Mouse (Mus musculus): ENCODE results near the gene Eif2b4.

Gene Eif2b4

GRCm38 (mm10) chr5:31179301-31179765 is 13.9 kb downstream of the Eif2b4 start:
- intact Hi-C loops (cut with DNase I), result no loop called here

- intact Hi-C loops (cut with DNase I), result no loop called here
These were observed 24.6 kb downstream of the Eif2b4 start for GRCm38 (mm10) chr5:31168630-31169029.

DNA sequence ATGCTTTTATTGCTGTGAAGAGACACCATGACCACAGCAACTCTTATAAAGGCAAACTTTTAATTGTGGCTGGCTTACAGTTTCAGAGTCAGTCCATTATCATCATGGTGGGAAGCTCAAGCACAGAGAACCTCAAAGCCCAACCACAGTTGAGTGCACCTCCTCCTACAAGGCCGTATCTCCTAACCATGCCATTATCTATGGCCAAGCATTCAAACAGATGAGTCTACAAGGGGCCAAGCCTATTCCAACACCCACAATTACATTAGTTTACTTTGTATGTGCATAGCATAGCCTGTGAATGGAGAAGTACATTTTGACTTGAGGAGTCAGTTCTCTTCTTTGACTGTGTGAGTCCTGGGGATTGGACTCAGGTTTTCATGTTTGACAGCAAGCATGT is 28.4 kb downstream of the Eif2b4 start:
- intact Hi-C loops (cut with DNase I), result no loop called here

- intact Hi-C loops (cut with DNase I), result no loop called here
These were observed 30.8 kb downstream of the Eif2b4 start for GRCm38 (mm10) chr5:31162462-31162861.

GRCm38 (mm10) chr5:31154152-31154553 is 39.1 kb downstream of the Eif2b4 start, which contains the start of gene Mpv17:
Gene Mpv17 (minus strand): TSS chr5:31154251.
- intact Hi-C loops (cut with DNase I), result no loop called here

- intact Hi-C loops (cut with DNase I), result no loop called here
These were observed 39.6 kb downstream of the Eif2b4 start for GRCm38 (mm10) chr5:31153516-31154151.

- intact Hi-C loops (cut with DNase I), result no loop called here
These were observed 41.5 kb downstream of the Eif2b4 start for GRCm38 (mm10) chr5:31151746-31152145.

GRCm38 (mm10) chr5:31149781-31150180 is 43.4 kb downstream of the Eif2b4 start:
- intact Hi-C loops (cut with DNase I), result no loop called here

DNA sequence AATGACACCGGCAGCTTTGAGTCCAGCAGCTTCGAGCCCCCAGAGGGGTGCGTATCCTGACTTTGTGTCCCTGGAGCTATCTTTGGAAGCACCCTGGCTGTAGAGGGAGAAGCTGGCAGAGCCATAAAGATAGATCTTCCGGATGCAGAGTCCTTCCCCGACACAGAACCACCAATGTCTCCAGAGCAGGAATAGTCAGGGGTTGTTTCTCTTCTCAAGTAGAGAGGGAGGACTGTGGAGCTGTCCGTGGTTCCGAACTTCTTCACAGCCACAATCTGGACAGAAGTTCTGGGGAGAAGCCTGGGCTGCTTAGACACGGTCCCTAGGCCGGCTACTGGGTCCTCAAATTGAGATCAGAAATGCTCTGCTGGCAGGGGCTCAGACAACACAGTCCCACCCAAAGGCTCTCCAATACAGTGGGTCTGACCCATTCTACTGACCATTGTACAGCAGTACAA is 54.2 kb downstream of the Eif2b4 start:
- intact Hi-C loops (cut with DNase I), result no loop called here

DNA sequence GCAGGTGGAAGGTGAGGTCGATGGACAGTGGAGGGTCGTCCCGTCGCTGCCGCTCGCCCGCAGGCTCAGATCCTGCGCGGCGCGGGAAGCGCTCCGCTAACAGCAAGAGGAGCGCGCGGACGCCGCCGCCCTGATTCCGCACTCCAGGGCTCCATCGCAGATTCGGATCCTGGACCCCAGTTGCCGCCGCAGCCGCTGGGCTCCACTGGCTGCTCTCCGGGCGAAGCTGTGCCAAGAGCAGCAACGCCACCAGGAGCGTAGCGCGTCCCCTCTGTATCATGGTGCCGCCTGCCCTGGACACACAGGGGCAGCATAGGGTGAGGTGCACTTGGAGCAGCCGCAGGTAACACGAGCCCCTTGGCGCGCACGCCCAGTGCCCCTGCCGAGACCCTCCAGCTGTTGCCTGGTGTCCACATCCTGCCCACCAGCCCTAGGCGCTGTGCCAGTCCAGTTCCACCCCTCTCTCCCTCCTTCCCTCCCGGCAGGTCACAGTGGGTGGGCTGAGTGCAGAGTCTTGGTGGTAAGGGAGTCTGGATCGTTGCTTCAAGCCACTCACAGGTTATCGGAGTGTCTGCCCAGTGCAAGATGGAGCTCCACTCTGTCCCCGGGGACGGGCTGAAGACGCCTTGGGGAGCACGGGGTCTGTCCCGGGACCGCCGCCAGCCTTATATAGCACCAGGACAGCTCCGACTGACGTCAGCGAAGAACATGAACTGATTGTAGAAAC is 54.8 kb downstream of the Eif2b4 start, which contains the start of gene Ucn:
Gene Ucn, minus strand, starts transcription at position 589 of the 727 bp plus-strand sequence.
- intact Hi-C loops (cut with DNase I), result no loop called here

GRCm38 (mm10) chr5:31137658-31138057 is 55.6 kb downstream of the Eif2b4 start:
- intact Hi-C loops (cut with DNase I), result no loop called here
